Mouse (Mus musculus): ENCODE data around the gene Ctsa. TPM values are rescaled to one million over a fixed set of nuclear protein-coding genes. Genes with fewer than 3 reads are reported as not detected.

Ctsa gene
- polyA plus RNA-seq, 1 experiment from 2014 or later = 100 TPM

GRCm38 (mm10) chr2:164815348-164815747, 17.3 kb upstream of the Ctsa start:
- Histone ChIP-seq H3K27me3 (replicated peaks; ENCODE audit: low read depth, poor library complexity, severe bottlenecking) (no peaks in the 10 kb centered on the region), H3K36me3 (replicated peaks) (peaks cover 12% of the 10 kb centered on the region), H3K27ac (replicated peaks) (no peak overlapping the region), H3K9me3 (no peaks in the 10 kb centered on the region), H3K4me1 (peaks cover 12% of the 10 kb centered on the region), H3K4me3 (no peak overlapping the region)
- no peak for DNase-seq (ENCODE audit: low spot score)
- 87% methylated on average over 5 of the region's 5 CpGs for WGBS

GRCm38 (mm10) chr2:164815821-164816220, 16.9 kb upstream of the Ctsa start:
- 90% methylated on average over 8 of the region's 8 CpGs for WGBS
- no peaks in the 10 kb centered on the region for H3K27me3 ChIP-seq (replicated peaks; ENCODE audit: low read depth, poor library complexity, severe bottlenecking)
- H3K27ac ChIP-seq (replicated peaks) = no peak overlapping the region
- peaks cover 12% of the 10 kb centered on the region for H3K4me1 ChIP-seq
- DNase-seq (ENCODE audit: low spot score) = no peak
- peaks cover 16% of the 10 kb centered on the region for H3K36me3 ChIP-seq (replicated peaks)
- no peaks in the 10 kb centered on the region for H3K9me3 ChIP-seq
- no peak overlapping the region for H3K4me3 ChIP-seq

- Histone ChIP-seq H3K27me3 (replicated peaks; ENCODE audit: low read depth, poor library complexity, severe bottlenecking) (no peaks in the 10 kb centered on the region), H3K4me1 (peaks cover 14% of the 10 kb centered on the region), H3K9me3 (no peaks in the 10 kb centered on the region), H3K27ac (replicated peaks) (no peak overlapping the region), H3K36me3 (replicated peaks) (peaks cover 26% of the 10 kb centered on the region), H3K4me3 (no peak overlapping the region)
- no peak for DNase-seq (ENCODE audit: low spot score)
- WGBS = 88% methylated on average over 6 of the region's 6 CpGs
These were observed 15.5 kb upstream of the Ctsa start for GRCm38 (mm10) chr2:164817206-164817605.

GRCm38 (mm10) chr2:164817703-164818102, 15.0 kb upstream of the Ctsa start:
- H3K27me3 ChIP-seq (replicated peaks; ENCODE audit: low read depth, poor library complexity, severe bottlenecking) = no peaks in the 10 kb centered on the region
- H3K27ac ChIP-seq (replicated peaks) = no peak overlapping the region
- H3K36me3 ChIP-seq (replicated peaks) = peaks cover 26% of the 10 kb centered on the region
- no peaks in the 10 kb centered on the region for H3K9me3 ChIP-seq
- peaks cover 19% of the 10 kb centered on the region for H3K4me1 ChIP-seq
- H3K4me3 ChIP-seq = no peak overlapping the region
- 59% methylated on average over 5 of the region's 5 CpGs for WGBS
- peak; percentile 45 for DNase-seq (ENCODE audit: low spot score)

GRCm38 (mm10) chr2:164821060-164821459, 11.6 kb upstream of the Ctsa start:
- H3K4me1 ChIP-seq = peaks cover 27% of the 10 kb centered on the region
- no peaks in the 10 kb centered on the region for H3K9me3 ChIP-seq
- no peaks in the 10 kb centered on the region for H3K27me3 ChIP-seq (replicated peaks; ENCODE audit: low read depth, poor library complexity, severe bottlenecking)
- no peak for DNase-seq (ENCODE audit: low spot score)
- 84% methylated on average over 6 of the region's 6 CpGs for WGBS
- peaks cover 40% of the 10 kb centered on the region for H3K36me3 ChIP-seq (replicated peaks)
- H3K27ac ChIP-seq (replicated peaks) = no peak overlapping the region
- no peak overlapping the region for H3K4me3 ChIP-seq

- Histone ChIP-seq H3K36me3 (replicated peaks) (peaks cover 57% of the 10 kb centered on the region), H3K4me1 (peaks cover 18% of the 10 kb centered on the region), H3K9me3 (no peaks in the 10 kb centered on the region), H3K27me3 (replicated peaks; ENCODE audit: low read depth, poor library complexity, severe bottlenecking) (no peaks in the 10 kb centered on the region), H3K27ac (replicated peaks) (peak within 1 kb of the TSS; percentile 88), H3K4me3 (peak within 1 kb of the TSS; percentile 85)
- 2% methylated on average over 32 of the region's 32 CpGs for WGBS
- DNase-seq (ENCODE audit: low spot score) = peak; percentile 99
These were observed 10.0 kb upstream of the Ctsa start, which contains the start of gene Zswim1 for GRCm38 (mm10) chr2:164822636-164823165. Zswim1 (plus strand) TSS chr2:164822686.

- H3K27me3 ChIP-seq (replicated peaks; ENCODE audit: low read depth, poor library complexity, severe bottlenecking) = no peaks in the 10 kb centered on the region
- DNase-seq (ENCODE audit: low spot score) = peak; percentile 61
- H3K27ac ChIP-seq (replicated peaks) = peak overlapping the region; percentile 88
- no peaks in the 10 kb centered on the region for H3K9me3 ChIP-seq
- peaks cover 61% of the 10 kb centered on the region for H3K36me3 ChIP-seq (replicated peaks)
- peaks cover 15% of the 10 kb centered on the region for H3K4me1 ChIP-seq
- 3% methylated on average over 10 of the region's 10 CpGs for WGBS
- H3K4me3 ChIP-seq = peak overlapping the region; percentile 85
These were observed 9.5 kb upstream of the Ctsa start for GRCm38 (mm10) chr2:164823181-164823585.

GRCm38 (mm10) chr2:164823969-164824368, 8.7 kb upstream of the Ctsa start:
- peaks cover 15% of the 10 kb centered on the region for H3K4me1 ChIP-seq
- H3K4me3 ChIP-seq = peak overlapping the region; percentile 85; the same call in 1 of the 2 replicates
- no peak overlapping the region for H3K27ac ChIP-seq (replicated peaks)
- H3K36me3 ChIP-seq (replicated peaks) = peaks cover 68% of the 10 kb centered on the region
- H3K9me3 ChIP-seq = no peaks in the 10 kb centered on the region
- no peak for DNase-seq (ENCODE audit: low spot score)
- no peaks in the 10 kb centered on the region for H3K27me3 ChIP-seq (replicated peaks; ENCODE audit: low read depth, poor library complexity, severe bottlenecking)
- 93% methylated on average over 4 of the region's 4 CpGs for WGBS

GRCm38 (mm10) chr2:164825521-164825920, 7.2 kb upstream of the Ctsa start:
- no peak for DNase-seq (ENCODE audit: low spot score)
- Histone ChIP-seq H3K4me3 (no peak overlapping the region), H3K36me3 (replicated peaks) (peaks cover 62% of the 10 kb centered on the region)

GRCm38 (mm10) chr2:164827146-164827850, 5.4 kb upstream of the Ctsa start:
- Histone ChIP-seq H3K4me1 (peaks cover 13% of the 10 kb centered on the region), H3K27ac (replicated peaks) (no peak overlapping the region), H3K27me3 (replicated peaks; ENCODE audit: low read depth, poor library complexity, severe bottlenecking) (no peaks in the 10 kb centered on the region), H3K36me3 (replicated peaks) (peaks cover 50% of the 10 kb centered on the region), H3K9me3 (no peaks in the 10 kb centered on the region), H3K4me3 (no peak overlapping the region)
- 91% methylated on average over 16 of the region's 16 CpGs for WGBS
- DNase-seq (ENCODE audit: low spot score) = no peak

More at GRCm38 (mm10) chr2:164825521-164825920, 7.2 kb upstream of the Ctsa start:
- Histone ChIP-seq H3K9me3 (no peaks in the 10 kb centered on the region), H3K27me3 (replicated peaks; ENCODE audit: low read depth, poor library complexity, severe bottlenecking) (no peaks in the 10 kb centered on the region), H3K4me1 (peaks cover 15% of the 10 kb centered on the region), H3K27ac (replicated peaks) (no peak overlapping the region)
- 93% methylated on average over 17 of the region's 17 CpGs for WGBS

- peaks cover 50% of the 10 kb centered on the region for H3K36me3 ChIP-seq (replicated peaks)
- no peaks in the 10 kb centered on the region for H3K27me3 ChIP-seq (replicated peaks; ENCODE audit: low read depth, poor library complexity, severe bottlenecking)
- 87% methylated on average over 6 of the region's 6 CpGs for WGBS
- H3K4me1 ChIP-seq = peaks cover 18% of the 10 kb centered on the region
- H3K4me3 ChIP-seq = no peak within 1 kb of the TSS
- no peak within 1 kb of the TSS for H3K27ac ChIP-seq (replicated peaks)
- no peak for DNase-seq (ENCODE audit: low spot score)
- H3K9me3 ChIP-seq = no peaks in the 10 kb centered on the region
These were observed 4.2 kb upstream of the Ctsa start, which contains the start of gene Spata25 for GRCm38 (mm10) chr2:164828437-164828836. Spata25 (minus strand) TSS chr2:164828537.

- Histone ChIP-seq H3K27me3 (replicated peaks; ENCODE audit: low read depth, poor library complexity, severe bottlenecking) (no peaks in the 10 kb centered on the region), H3K4me3 (no peak overlapping the region), H3K27ac (replicated peaks) (no peak overlapping the region), H3K9me3 (no peaks in the 10 kb centered on the region), H3K4me1 (peaks cover 17% of the 10 kb centered on the region), H3K36me3 (replicated peaks) (peaks cover 50% of the 10 kb centered on the region)
- DNase-seq (ENCODE audit: low spot score) = no peak
- WGBS = 95% methylated on average over 1 of the region's 1 CpGs
These were observed 3.6 kb upstream of the Ctsa start for GRCm38 (mm10) chr2:164829090-164829489.

- no peaks in the 10 kb centered on the region for H3K27me3 ChIP-seq (replicated peaks; ENCODE audit: low read depth, poor library complexity, severe bottlenecking)
- no peaks in the 10 kb centered on the region for H3K9me3 ChIP-seq
- peaks cover 28% of the 10 kb centered on the region for H3K4me1 ChIP-seq
- WGBS = 90% methylated on average over 10 of the region's 10 CpGs
- H3K4me3 ChIP-seq = no peak overlapping the region; the same call in 1 of the 2 replicates
- no peak for DNase-seq (ENCODE audit: low spot score)
- peaks cover 39% of the 10 kb centered on the region for H3K36me3 ChIP-seq (replicated peaks)
- no peak overlapping the region for H3K27ac ChIP-seq (replicated peaks)
These were observed 1.6 kb upstream of the Ctsa start for GRCm38 (mm10) chr2:164831029-164831428.

Data from embryonic facial prominence, embryonic 10.5 days (tissue).